Mouse (Mus musculus) spleen, postnatal 10 days (tissue): ENCODE results near the gene Bcas2.
"Not testable (repeated sequence)": the region's sequence is repeated elsewhere in the genome, so short reads cannot be mapped to it uniquely, and the experiment has no call there.

Experiments used
- DNase-seq, 2 experiments: peaks; one replicate each; pipeline ENCODE4 v3.0.0; 2021 to 2022; ENCODE audit warnings: low spot score in 2 of 2

Gene Bcas2

GRCm38 (mm10) chr3:103159232-103159900, 12.1 kb upstream of the Bcas2 start:
- DNase-seq: peak in 1 of 2 experiments; percentile 47

- peak; percentile 69 to 93 for DNase-seq
These were observed 1.7 kb upstream of the Bcas2 start for GRCm38 (mm10) chr3:103169771-103170170.

DNA sequence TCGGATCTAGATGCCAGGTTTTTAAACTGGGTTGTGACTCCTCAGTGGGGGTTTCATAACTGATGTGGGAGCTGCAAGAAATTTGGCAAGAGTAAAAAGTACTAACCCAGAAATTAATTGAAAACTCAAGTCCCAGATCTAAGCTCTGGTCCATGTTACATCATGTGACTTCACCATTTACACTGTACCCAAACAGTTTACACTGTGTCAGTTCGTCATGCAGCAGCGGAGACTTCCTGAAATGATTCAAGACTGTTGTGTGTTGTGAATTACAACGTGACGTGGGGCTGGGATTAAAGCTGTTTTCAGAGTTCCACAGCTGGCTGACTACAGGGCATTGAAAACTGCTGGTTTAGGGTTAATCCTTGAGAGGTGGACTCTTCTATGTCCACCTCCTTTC, 1.2 kb downstream of the Bcas2 start:
- no peak for DNase-seq

DNA sequence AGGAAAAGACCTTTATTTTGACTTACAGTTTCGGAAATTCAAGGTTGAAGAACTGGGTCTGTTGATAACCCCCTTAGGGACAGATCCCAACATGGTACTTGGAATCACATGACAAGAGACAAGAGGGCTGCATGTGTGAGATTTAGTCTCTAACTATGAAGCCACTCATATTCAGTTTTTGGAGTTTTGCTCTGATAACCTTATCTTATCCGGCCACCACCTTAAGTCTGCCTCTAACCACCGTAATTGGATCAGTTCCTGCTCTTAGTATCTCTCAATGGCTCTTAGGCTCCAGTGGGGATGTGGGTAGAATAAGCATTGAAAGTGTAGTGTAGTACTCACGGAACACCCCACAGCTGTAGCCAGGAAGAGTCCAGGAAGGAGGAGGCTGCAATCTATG, 5.3 kb downstream of the Bcas2 start:
- no peak for DNase-seq

GRCm38 (mm10) chr3:103179527-103179926, 8.1 kb downstream of the Bcas2 start:
- DNase-seq: no peak

DNA sequence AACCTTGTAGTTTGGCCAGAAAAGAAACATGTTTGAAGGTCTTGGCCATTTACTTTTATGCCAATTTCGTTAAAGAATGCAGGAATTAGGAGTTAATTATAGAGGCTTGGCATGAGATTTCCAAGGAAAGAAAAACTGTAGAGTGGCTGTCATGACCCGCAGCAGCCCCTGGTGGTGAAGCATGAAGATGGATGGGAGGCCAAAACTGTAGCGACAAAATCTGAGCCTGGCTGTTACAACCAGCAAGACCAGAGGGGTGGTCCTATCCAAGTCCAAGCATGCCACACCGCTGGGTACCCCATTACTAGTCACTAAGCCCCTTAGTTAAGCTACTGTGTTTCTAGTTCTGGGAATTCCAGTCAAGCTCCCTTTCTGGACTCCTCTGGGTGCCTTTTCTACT, 9.7 kb downstream of the Bcas2 start:
- DNase-seq: no peak

- no peak for DNase-seq
These were observed 11.4 kb downstream of the Bcas2 start for GRCm38 (mm10) chr3:103182821-103183220.

DNA sequence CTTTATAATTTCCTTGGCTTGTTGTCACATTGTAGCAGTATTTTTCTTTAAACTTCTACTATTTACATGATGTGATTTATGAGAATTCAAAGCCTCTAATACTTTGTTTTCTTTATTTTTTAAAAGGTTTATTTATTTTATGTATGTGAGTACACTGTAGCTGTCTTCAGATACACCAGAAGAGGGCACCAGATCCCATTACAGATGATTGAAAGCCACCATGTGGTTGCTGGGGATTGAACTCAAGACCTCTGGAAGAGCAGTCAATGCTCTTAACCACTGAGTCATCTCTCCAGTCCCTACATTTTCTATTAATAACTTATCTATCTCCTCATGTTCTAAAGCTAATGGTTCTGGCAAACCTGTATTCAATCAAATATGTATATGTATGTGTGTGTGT, 13.0 kb downstream of the Bcas2 start:
- DNase-seq: not testable (repeated sequence)

GRCm38 (mm10) chr3:103188451-103188850, 17.0 kb downstream of the Bcas2 start:
- no peak for DNase-seq

DNA sequence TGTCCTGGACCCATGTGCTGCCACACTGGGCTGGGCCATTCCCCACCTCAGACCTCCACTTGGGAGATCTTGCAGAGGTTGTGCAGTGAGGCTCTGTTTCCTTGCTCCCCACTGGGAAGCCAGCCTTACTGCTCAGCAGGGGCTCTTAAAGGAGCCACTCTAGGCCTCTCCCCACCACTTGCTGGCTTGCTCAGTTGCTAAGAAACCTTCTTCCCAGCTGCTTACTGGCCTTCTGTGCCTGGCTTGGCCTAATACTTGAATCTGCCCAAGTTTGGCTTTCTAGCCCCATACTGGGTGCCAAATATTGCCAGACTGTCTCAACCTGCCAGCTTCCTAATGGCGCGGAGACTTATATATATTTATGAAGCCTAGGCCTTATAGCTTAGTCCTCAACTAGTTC, 17.4 kb downstream of the Bcas2 start:
- DNase-seq: no peak

GRCm38 (mm10) chr3:103192161-103192560, 20.7 kb downstream of the Bcas2 start:
- no peak for DNase-seq

DNA sequence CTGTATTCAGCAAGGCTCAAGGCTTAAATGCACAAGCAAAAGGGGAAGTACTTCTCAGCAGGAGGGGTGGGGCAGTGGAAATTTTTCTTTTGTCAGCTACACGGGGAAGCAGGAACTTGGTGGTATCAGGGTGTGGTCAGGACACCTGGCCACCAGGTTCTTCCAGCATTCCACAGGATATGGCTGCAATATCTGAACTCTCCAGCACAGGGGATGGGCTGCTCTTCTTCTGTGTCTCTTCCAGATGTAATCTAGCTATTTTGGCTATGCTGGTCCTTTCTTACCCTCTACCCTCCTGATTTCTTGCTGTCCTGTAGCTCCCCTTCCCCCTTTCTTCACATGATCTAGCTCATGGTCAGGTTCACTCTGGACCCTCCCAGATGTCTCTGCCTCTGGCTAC, 21.7 kb downstream of the Bcas2 start:
- no peak for DNase-seq

DNA sequence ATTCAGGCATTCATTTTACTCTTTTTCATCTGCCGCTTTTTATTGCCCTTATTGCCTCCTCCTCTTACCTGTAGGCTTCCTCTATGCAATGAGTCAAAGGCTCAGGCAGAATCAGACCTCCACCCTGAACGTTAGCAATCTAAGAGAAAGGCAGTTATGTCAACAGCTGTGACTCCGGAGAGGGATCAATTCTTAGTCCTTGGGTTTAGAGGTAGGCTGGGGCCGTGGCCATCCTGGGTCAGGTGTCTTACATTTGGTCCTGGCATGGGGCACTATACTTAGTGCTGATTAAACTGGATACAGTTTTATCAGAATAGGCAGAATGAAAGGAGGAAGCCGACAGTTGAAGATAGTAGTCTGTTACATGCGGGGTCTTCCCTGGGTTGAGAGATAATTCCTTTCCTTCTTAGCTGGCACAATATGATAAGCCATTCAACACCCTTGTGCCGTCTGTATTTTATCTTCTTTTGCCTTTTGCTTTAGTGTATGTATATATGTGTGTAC, 24.9 kb downstream of the Bcas2 start:
- DNase-seq: no peak

DNA sequence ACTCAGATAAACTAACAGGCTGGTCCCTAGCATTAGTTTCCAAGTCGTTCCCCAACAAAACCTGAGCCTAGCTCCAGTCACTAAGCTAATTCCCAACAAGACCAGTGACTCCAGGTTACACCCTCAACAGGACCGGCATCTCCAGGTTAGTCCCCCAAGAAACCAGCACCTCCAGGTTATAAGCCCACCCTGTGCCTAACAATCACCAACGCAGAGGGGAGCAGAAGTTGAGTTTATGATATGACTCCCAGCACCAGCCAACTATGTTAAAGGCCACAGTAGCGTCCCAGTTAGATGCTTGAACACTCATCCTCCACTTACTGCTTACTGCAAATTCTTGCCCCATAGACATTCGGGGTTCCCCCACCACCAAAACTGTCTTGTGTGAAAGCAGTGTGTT, 27.9 kb downstream of the Bcas2 start:
- DNase-seq: no peak

- DNase-seq: not testable (repeated sequence)
These were observed 29.6 kb downstream of the Bcas2 start for GRCm38 (mm10) chr3:103201105-103201504.

DNA sequence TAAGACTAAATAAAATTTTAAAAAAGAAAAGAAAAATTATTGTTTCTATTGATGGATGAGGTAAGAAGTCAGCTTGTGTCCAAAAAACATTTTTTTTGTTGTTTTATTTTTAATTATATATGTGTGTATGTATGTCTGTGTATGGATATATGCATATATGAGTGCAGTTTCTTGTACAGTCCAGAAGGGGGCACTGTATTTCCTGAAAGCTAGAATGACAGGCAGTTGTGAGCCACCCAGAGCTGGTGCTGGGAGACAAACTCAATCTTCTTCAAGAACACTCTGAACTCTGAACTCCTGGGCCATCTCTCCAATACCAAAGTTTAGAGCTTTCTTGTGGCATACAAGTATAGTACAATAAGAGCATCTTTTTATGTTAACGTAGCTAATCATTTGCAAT, 32.1 kb downstream of the Bcas2 start:
- DNase-seq: no peak

DNA sequence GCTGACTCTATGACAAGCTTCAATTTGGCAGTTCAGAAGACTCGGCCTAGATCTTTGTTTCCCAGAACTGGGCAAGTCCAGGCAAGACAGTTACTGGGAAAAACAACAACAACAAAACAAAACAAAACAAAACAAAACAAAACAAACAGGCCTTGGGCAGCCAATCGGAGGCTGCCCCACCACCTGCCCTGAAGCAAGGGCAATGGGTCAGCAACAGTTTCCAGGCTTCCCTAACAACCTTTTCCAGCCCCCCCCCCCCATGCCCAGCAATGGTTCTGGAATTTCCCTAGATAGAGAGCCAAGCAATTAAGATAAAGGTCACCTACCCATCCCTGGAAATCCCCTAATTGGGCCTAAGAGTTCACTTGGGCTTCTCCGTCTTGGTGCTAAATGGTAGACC, 33.0 kb downstream of the Bcas2 start:
- DNase-seq: no peak

DNA sequence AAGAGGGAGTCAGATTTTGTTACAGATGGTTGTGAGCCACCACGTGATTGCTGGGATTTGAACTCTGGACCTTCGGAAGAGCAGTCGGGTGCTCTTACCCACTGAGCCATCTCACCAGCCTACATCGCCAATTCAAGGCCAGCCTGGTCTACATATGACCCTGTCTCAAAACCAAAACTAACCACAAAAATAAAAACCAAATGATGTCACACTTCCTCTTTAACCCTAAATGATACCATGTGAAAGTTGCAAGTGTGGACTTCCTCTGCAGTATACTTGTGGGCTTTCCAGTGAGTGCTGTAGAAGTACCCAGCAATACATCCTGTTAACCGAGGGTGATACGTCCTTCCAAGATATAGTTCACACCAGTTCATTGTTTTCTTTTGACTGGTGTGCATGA, 34.9 kb downstream of the Bcas2 start:
- peak in 1 of 2 experiments; percentile 28 for DNase-seq

DNA sequence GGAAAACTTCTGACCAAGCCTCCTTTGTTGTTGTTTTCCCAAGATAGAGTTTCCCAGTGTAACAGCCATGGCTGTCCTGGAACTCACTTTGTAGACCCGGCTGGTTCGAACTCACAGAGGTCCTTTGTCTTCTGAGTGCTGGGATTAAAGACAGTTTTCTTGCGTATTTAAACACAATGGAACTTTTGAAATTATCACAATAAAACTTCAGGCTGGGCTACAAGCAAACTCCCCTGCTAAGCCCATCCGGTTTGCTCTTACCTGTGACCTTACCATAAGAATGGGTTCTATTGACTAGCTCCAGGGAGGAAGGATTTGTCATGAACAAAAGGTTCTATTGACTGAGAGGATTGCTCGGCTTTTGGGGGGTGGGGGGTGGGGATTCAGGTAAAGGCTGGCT, 36.3 kb downstream of the Bcas2 start:
- no peak for DNase-seq

DNA sequence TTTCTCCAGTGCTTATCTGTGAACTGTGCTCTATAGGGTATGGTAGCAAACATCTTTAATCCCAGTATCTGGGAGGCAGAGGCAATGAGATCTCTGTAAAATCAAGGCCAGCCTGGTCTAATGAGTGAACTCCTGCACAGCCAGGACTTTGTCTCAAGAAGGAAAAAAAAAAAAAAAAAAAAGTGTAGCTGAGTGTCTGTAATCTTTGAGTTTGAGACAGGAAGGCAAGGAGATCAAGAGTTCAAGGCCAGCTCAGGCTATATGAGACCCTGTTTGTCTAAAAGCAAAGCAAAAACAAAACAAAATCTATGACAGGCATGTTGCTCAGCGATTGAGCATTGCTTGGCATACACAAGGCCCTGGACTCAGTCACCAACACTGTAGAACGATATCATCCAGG, 36.8 kb downstream of the Bcas2 start:
- DNase-seq: no peak

DNA sequence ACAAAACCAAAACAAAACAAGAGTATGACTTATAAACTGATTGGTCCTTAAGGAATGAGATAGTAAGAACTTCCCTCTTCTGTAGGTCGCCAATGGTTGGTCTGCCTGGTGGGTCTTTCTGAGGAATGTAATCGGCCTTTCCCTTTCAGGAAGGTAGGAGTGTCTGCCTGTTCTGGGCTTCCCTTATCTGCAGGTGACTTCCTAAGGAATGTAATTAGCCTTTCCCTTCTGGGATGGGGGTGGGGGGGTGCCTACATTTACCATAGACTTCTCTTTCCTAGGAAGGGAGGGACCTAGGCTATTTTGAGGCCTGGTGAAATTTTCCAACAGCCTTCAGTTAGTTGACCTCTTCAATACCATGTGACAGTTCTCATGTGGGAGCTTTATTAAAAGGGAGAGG, 39.6 kb downstream of the Bcas2 start:
- no peak for DNase-seq

DNA sequence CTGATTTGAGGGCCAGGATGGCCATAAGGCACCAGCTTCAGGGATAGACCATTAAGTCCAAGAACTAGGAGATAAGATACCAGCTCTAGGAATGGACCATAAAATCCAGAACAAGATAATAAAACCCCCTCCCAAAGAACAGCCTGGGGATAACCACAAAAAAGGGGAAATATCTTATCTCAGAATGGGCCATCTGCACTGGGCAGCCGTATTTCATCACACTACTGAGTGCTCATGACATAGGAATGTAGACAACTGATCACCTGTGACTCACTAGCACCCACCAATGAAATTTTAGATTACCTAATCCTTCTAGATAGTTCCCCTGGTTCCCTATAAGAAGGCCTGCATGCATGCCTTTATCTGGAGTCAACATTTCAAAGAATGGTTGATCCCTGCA, 40.7 kb downstream of the Bcas2 start:
- no peak for DNase-seq

DNA sequence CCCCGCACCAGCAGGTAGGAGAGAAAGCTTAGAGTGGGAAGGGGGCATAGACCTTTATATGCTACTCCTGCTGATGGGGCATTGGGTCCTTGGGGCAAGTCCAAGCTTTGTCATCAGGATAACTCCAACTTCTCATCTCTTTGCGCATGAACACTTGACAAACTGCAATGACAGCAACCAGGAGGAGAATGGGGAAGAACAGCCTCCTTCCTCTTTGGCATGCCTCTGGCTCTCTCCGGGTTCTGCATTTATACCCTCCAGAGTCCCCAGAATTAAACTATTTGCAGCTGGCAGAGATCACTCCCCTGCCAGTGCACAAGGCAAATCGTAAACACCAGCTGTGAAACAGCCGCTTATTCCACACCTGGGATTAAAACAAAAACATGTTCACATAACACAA, 42.1 kb downstream of the Bcas2 start:
- no peak for DNase-seq
